Mouse (Mus musculus): Measurements from ENCODE around the gene Krtap9-3. TPM values are rescaled to one million over a fixed set of nuclear protein-coding genes. Genes with fewer than 3 reads are reported as not detected.

The Krtap9-3 gene
- polyA plus RNA-seq, 1 experiment from 2014 or later: not detected

DNA sequence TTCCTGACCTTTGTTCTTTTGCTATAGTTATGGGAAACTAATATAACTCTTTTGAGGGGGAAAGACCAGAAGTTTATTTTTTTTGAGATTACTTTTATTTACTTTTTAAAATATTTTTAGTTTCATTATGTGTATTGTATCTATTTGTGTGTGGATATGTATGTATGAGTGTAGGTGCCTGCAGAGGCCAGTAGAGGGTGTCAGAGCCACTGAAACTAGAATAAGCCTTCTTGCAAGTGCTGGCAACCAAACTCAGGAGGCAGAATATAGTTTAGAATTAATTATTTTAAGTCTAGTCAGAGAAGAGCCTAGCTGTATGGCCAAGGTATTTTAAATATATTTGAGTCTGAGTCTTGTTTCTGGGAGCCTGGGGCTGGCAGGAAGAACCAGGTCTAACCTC lies 50.0 kb downstream of the Krtap9-3 start:
- H3K4me2 ChIP-seq (replicated peaks; ENCODE audit: low read depth, low read length): no peak overlapping the region
- H3K4me3 ChIP-seq (ENCODE audit: low read length): no peak overlapping the region
- H3K27ac ChIP-seq (ENCODE audit: low read length): no peak overlapping the region
- no peak overlapping the region for H3K9ac ChIP-seq (replicated peaks; ENCODE audit: low read length)
- H3K9me3 ChIP-seq (ENCODE audit: low read length): no peaks in the 10 kb centered on the region
- no peaks in the 10 kb centered on the region for H3K36me3 ChIP-seq (ENCODE audit: insufficient read depth, low read length)
- ATAC-seq (ENCODE audit: low FRiP score, low TSS enrichment): no peak
- H3K4me1 ChIP-seq (ENCODE audit: insufficient read depth, low read length): no peaks in the 10 kb centered on the region
- H3K27me3 ChIP-seq (ENCODE audit: insufficient read depth, low read length): no peaks in the 10 kb centered on the region

Other genes starting within 250 kb of the Krtap9-3 start
- gene Krt27, start 247.0 kb downstream of the Krtap9-3 start, polyA plus RNA-seq (2015; fragmentation: Nextera tagmentation; extraction: Ambion mirVana): not detected in 2 replicates
- gene Krt28, start 223.2 kb downstream of the Krtap9-3 start, polyA plus RNA-seq (2015; fragmentation: Nextera tagmentation; extraction: Ambion mirVana): 0.12 and 0.35 TPM in 2 replicates
- 18.4 and 20.7 TPM in 2 replicates for gene Krt10, start 208.7 kb downstream of the Krtap9-3 start, polyA plus RNA-seq (2015; fragmentation: Nextera tagmentation; extraction: Ambion mirVana)
- 0.09 TPM in 2 replicates for gene Krt12, start 175.8 kb downstream of the Krtap9-3 start, polyA plus RNA-seq (2015; fragmentation: Nextera tagmentation; extraction: Ambion mirVana)
- gene Krt20, start 160.0 kb downstream of the Krtap9-3 start, polyA plus RNA-seq (2015; fragmentation: Nextera tagmentation; extraction: Ambion mirVana): 1.5 and 1.8 TPM in 2 replicates
- 22.2 and 22.3 TPM in 2 replicates for gene Krt23, start 105.0 kb downstream of the Krtap9-3 start, polyA plus RNA-seq (2015; fragmentation: Nextera tagmentation; extraction: Ambion mirVana)
- 0.21 and 0.60 TPM in 2 replicates for gene Krt39, start 76.8 kb downstream of the Krtap9-3 start, polyA plus RNA-seq (2015; fragmentation: Nextera tagmentation; extraction: Ambion mirVana)
- not detected in 2 replicates for gene Krt40, start 54.9 kb downstream of the Krtap9-3 start, polyA plus RNA-seq (2015; fragmentation: Nextera tagmentation; extraction: Ambion mirVana)
- not detected in 2 replicates for gene Krtap3-3, start 47.2 kb downstream of the Krtap9-3 start, polyA plus RNA-seq (2015; fragmentation: Nextera tagmentation; extraction: Ambion mirVana)
- gene Krtap3-2, start 41.3 kb downstream of the Krtap9-3 start, polyA plus RNA-seq (2015; fragmentation: Nextera tagmentation; extraction: Ambion mirVana): not detected in 2 replicates
- not detected in 2 replicates for gene Gm11939, start 38.6 kb downstream of the Krtap9-3 start, polyA plus RNA-seq (2015; fragmentation: Nextera tagmentation; extraction: Ambion mirVana)
- gene Krtap3-1, start 31.5 kb downstream of the Krtap9-3 start, polyA plus RNA-seq (2015; fragmentation: Nextera tagmentation; extraction: Ambion mirVana): not detected in 2 replicates
- not detected in 2 replicates for gene Krtap1-5, start 17.1 kb downstream of the Krtap9-3 start, polyA plus RNA-seq (2015; fragmentation: Nextera tagmentation; extraction: Ambion mirVana)
- gene Krtap1-4, start 14.5 kb downstream of the Krtap9-3 start, polyA plus RNA-seq (2015; fragmentation: Nextera tagmentation; extraction: Ambion mirVana): not detected in 2 replicates
- not detected in 2 replicates for gene Krtap1-3, start 6.8 kb downstream of the Krtap9-3 start, polyA plus RNA-seq (2015; fragmentation: Nextera tagmentation; extraction: Ambion mirVana)
- gene Gm11938, start 5.2 kb upstream of the Krtap9-3 start, polyA plus RNA-seq (2015; fragmentation: Nextera tagmentation; extraction: Ambion mirVana): not detected in 2 replicates
- not detected in 2 replicates for gene Gm11937, start 12.1 kb upstream of the Krtap9-3 start, polyA plus RNA-seq (2015; fragmentation: Nextera tagmentation; extraction: Ambion mirVana)
- gene Krtap2-4, start 16.7 kb upstream of the Krtap9-3 start, polyA plus RNA-seq (2015; fragmentation: Nextera tagmentation; extraction: Ambion mirVana): not detected in 2 replicates
- not detected in 2 replicates for gene Gm11562, start 22.3 kb upstream of the Krtap9-3 start, polyA plus RNA-seq (2015; fragmentation: Nextera tagmentation; extraction: Ambion mirVana)
- gene Krtap4-1, start 30.1 kb upstream of the Krtap9-3 start, polyA plus RNA-seq (2015; fragmentation: Nextera tagmentation; extraction: Ambion mirVana): not detected in 2 replicates
- gene Krtap4-2, start 37.0 kb upstream of the Krtap9-3 start, polyA plus RNA-seq (2015; fragmentation: Nextera tagmentation; extraction: Ambion mirVana): not detected in 2 replicates
- not detected in 2 replicates for gene Krtap4-7, start 46.0 kb upstream of the Krtap9-3 start, polyA plus RNA-seq (2015; fragmentation: Nextera tagmentation; extraction: Ambion mirVana)
- not detected in 2 replicates for gene Gm11555, start 52.1 kb upstream of the Krtap9-3 start, polyA plus RNA-seq (2015; fragmentation: Nextera tagmentation; extraction: Ambion mirVana)
- gene Gm11563, start 60.9 kb upstream of the Krtap9-3 start, polyA plus RNA-seq (2015; fragmentation: Nextera tagmentation; extraction: Ambion mirVana): not detected in 2 replicates
- gene Krtap4-6, start 67.9 kb upstream of the Krtap9-3 start, polyA plus RNA-seq (2015; fragmentation: Nextera tagmentation; extraction: Ambion mirVana): not detected in 2 replicates
- not detected in 2 replicates for gene Gm14190, start 92.6 kb upstream of the Krtap9-3 start, polyA plus RNA-seq (2015; fragmentation: Nextera tagmentation; extraction: Ambion mirVana)
- not detected in 2 replicates for gene Gm14180, start 136.2 kb upstream of the Krtap9-3 start, polyA plus RNA-seq (2015; fragmentation: Nextera tagmentation; extraction: Ambion mirVana)
- not detected in 2 replicates for gene Gm11595, start 174.8 kb upstream of the Krtap9-3 start, polyA plus RNA-seq (2015; fragmentation: Nextera tagmentation; extraction: Ambion mirVana)
- gene Krtap4-8, start 182.6 kb upstream of the Krtap9-3 start, polyA plus RNA-seq (2015; fragmentation: Nextera tagmentation; extraction: Ambion mirVana): not detected in 2 replicates
- gene Krtap4-9, start 187.1 kb upstream of the Krtap9-3 start, polyA plus RNA-seq (2015; fragmentation: Nextera tagmentation; extraction: Ambion mirVana): not detected in 2 replicates
- gene Gm11596, start 195.4 kb upstream of the Krtap9-3 start, polyA plus RNA-seq (2015; fragmentation: Nextera tagmentation; extraction: Ambion mirVana): not detected in 2 replicates
- gene Gm11569, start 200.8 kb upstream of the Krtap9-3 start, polyA plus RNA-seq (2015; fragmentation: Nextera tagmentation; extraction: Ambion mirVana): not detected in 2 replicates
- gene Gm11554, start 206.3 kb upstream of the Krtap9-3 start, polyA plus RNA-seq (2015; fragmentation: Nextera tagmentation; extraction: Ambion mirVana): not detected in 2 replicates
- not detected in 2 replicates for gene Krtap4-13, start 211.8 kb upstream of the Krtap9-3 start, polyA plus RNA-seq (2015; fragmentation: Nextera tagmentation; extraction: Ambion mirVana)
- gene Gm11564, start 217.6 kb upstream of the Krtap9-3 start, polyA plus RNA-seq (2015; fragmentation: Nextera tagmentation; extraction: Ambion mirVana): not detected in 2 replicates
- gene 2300003K06Rik, start 240.0 kb upstream of the Krtap9-3 start, polyA plus RNA-seq (2015; fragmentation: Nextera tagmentation; extraction: Ambion mirVana): not detected in 2 replicates